Mouse (Mus musculus): ENCODE results near the gene Whrn.

GRCm38 (mm10) chr4:63487256-63487655 lies 8.5 kb downstream of the Whrn start:
- no peak for TF ChIP-seq CTCF (IDR thresholded peaks at IDR 0.05; ENCODE audit: low read depth, low read length)
- TF ChIP-seq POLR2A (IDR thresholded peaks at IDR 0.05; ENCODE audit: borderline replicate concordance, low read depth, low read length), result no peak

Measured in bone marrow macrophage, adult 2 months (primary cell).